Mouse (Mus musculus) bone marrow macrophage, adult 2 months (primary cell): Measurements from ENCODE around the gene Kdm7a. TPM values are rescaled to one million over a fixed set of nuclear protein-coding genes. Genes with fewer than 3 reads are reported as not detected.

ENCODE experiments used
- H3K27ac ChIP-seq: 2 replicates; pipeline ENCODE4 v1.5.1; 2012; ENCODE audit warnings: low read depth, low read length; ENCODE audit not compliant: insufficient read depth
- H3K4me1 ChIP-seq: 2 replicates; pipeline ENCODE4 v1.6.1; 2012; ENCODE audit warnings: low read length; ENCODE audit not compliant: control insufficient read depth, insufficient read depth
- H3K4me3 ChIP-seq: 2 replicates; pipeline ENCODE4 v1.5.1; 2012; ENCODE audit warnings: mild to moderate bottlenecking, low read length, moderate library complexity; ENCODE audit not compliant: insufficient read depth
- CTCF ChIP-seq: IDR thresholded peaks from 2 replicates; pipeline ENCODE4 v1.5.1; 2012; ENCODE audit warnings: low read depth, mild to moderate bottlenecking, low read length, moderate library complexity
- POLR2A ChIP-seq: IDR thresholded peaks from 2 replicates; pipeline ENCODE4 v1.6.1; 2012; ENCODE audit warnings: mild to moderate bottlenecking, low read depth, low read length, borderline replicate concordance
- polyA plus RNA-seq: library from polyadenylated mRNA; stranded (reverse); fragments of >200 nt; gene quantifications from 2 replicates; pipeline ENCODE4 v1.2.4, GENCODE M21; 2012; ENCODE audit not compliant: missing spikeins, insufficient read depth, insufficient read length

Gene Kdm7a
- polyA plus RNA-seq, 1 experiment, result 29.3 TPM

GRCm38 (mm10) chr6:39113141-39113540 is 93.4 kb downstream of the Kdm7a start:
- H3K27ac ChIP-seq, result no peak overlapping the region
- TF ChIP-seq CTCF (no peak), POLR2A (no peak)
- H3K4me3 ChIP-seq, result no peak overlapping the region
- H3K4me1 ChIP-seq, result peaks cover 8% of the 10 kb centered on the region

- Histone ChIP-seq H3K27ac (no peak overlapping the region), H3K4me3 (no peak overlapping the region), H3K4me1 (peaks cover 8% of the 10 kb centered on the region)
- TF ChIP-seq POLR2A, result no peak
- no peak for TF ChIP-seq CTCF
Measured at GRCm38 (mm10) chr6:39112701-39113100, 93.9 kb downstream of the Kdm7a start.

- Histone ChIP-seq H3K27ac (no peak overlapping the region), H3K4me1 (no peaks in the 10 kb centered on the region), H3K4me3 (no peak overlapping the region)
- no peak for TF ChIP-seq POLR2A
- TF ChIP-seq CTCF, result no peak
Measured at GRCm38 (mm10) chr6:39106812-39107211, 99.8 kb downstream of the Kdm7a start.

- H3K27ac ChIP-seq, result no peak overlapping the region
- TF ChIP-seq POLR2A (no peak), CTCF (no peak)
- no peaks in the 10 kb centered on the region for H3K4me1 ChIP-seq
- H3K4me3 ChIP-seq, result no peak overlapping the region
Measured at GRCm38 (mm10) chr6:39104631-39105030, 102.0 kb downstream of the Kdm7a start.

Other genes with a start within 250 kb of the Kdm7a start
- gene Parp12, start 88.4 kb downstream of the Kdm7a start, polyA plus RNA-seq, result 66.8 and 75.0 TPM in 2 replicates
- gene Slc37a3, start 170.9 kb upstream of the Kdm7a start, polyA plus RNA-seq, result 20.0 and 24.9 TPM in 2 replicates
- 6.0 and 6.5 TPM in 2 replicates for gene Rab19, start 174.4 kb upstream of the Kdm7a start, polyA plus RNA-seq
- 101 and 107 TPM in 2 replicates for gene Mkrn1, start 213.7 kb upstream of the Kdm7a start, polyA plus RNA-seq